Mouse (Mus musculus): ENCODE measurements around the gene Ywhae. TPM values are rescaled to one million over a fixed set of nuclear protein-coding genes. Genes with fewer than 3 reads are reported as not detected.
"Not testable (repeated sequence)": the region's sequence is repeated elsewhere in the genome, so short reads cannot be mapped to it uniquely, and the experiment has no call there.

Gene Ywhae
- total RNA-seq (2021) = 100 to 1,000 TPM; 482 to 493 TPM
- long read RNA-seq, experiment 1, transcript Ywhae-201 (6 exons, 2,100 nt) = major isoform, 77 of 465 reads
- long read RNA-seq, experiment 1, partial matches to known transcripts = 17 of 465 reads
- long read RNA-seq, experiment 1, other reads (novel, unspliced or antisense) = 370 of 465 reads
- long read RNA-seq, experiment 2, transcript Ywhae-201 (6 exons, 2,100 nt) = major isoform, 80 of 558 reads
- long read RNA-seq, experiment 2, partial matches to known transcripts = 37 of 558 reads
- long read RNA-seq, experiment 2, other reads (novel, unspliced or antisense) = 441 of 558 reads

GRCm38 (mm10) chr11:75732434-75733226, at the start of gene Ywhae:
TSS of gene Ywhae (plus strand) at chr11:75732869.
- DNase-seq = peak; percentile 91

DNA sequence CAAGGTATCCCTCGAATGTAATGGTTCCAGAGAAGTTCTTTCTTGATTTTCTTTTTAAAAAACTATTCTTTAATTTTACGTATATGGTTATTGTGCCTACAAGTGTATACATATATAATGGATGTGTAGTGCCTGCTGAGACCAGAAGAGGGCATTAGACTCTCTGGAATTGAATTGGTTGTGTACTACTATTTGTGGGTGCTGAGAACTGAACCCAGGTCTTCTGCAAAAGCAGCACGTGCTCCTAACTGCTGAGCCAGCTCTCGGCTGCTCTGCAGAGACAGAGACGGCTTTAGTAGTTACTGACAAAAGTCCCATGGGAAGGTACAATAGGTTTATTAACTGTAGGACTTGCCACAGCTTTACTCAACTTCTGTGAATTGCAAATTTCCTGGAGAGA, 48.2 kb upstream of the Ywhae start:
- no peak for DNase-seq

GRCm38 (mm10) chr11:75684956-75685355, 47.7 kb upstream of the Ywhae start:
- DNase-seq = peak; percentile 59

DNA sequence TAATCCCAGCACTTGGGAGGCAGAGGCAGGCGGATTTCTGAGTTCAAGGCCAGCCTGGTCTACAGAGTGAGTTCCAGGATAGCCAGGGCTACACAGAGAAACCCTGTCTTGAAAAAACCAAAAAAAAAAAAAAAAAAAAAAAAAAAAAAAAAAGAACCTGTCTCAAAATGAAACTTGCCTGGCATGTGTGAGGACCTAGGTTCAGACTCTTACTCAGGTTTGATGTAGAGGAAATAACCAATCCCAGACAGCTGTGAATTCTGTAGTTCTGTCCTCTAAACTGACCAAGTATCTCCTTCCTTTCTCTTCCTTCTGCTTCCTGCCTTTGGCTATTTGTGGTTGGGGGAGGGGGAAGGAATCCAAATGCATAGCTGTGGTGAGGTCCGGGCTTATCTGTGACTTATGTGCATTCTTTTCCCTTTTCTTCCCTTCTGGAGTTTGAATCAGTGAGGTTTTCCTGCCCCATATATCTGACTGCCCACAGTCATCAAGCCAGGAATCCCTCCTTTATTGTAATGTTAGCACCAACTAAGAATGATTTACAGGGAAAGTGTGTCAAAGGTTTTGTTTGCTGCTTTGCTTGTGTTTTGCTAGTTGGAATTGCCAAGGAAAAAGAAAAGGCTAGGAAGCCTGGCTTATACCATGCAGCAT, 45.2 kb upstream of the Ywhae start:
- no peak for DNase-seq

GRCm38 (mm10) chr11:75688132-75688531, 44.5 kb upstream of the Ywhae start:
- DNase-seq = no peak

- no peak for DNase-seq
These were observed 42.7 kb upstream of the Ywhae start for GRCm38 (mm10) chr11:75689977-75690376.

DNA sequence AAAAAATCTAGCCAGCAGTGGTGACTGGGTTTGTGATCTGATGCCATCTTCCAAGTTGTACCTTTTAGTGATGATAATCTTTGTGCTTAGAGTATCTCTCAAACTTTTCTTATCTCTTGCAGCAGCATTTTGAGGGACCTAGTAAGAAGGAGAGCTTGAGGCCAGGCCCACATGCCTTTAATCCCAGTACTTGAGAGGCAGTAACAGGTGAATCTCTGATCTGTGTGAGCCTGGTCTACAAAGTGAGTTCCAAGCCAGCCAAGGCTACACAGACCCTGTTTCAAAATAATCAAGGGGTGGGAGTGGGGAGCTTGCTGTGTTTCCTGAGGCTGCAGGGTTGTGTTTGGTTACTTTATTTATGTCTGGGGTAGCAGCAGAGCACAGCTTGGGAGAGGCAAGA, 41.6 kb upstream of the Ywhae start:
- DNase-seq = no peak

GRCm38 (mm10) chr11:75693570-75693969, 39.1 kb upstream of the Ywhae start:
- no peak for DNase-seq

GRCm38 (mm10) chr11:75697464-75697863, 35.2 kb upstream of the Ywhae start:
- DNase-seq = not testable (repeated sequence)

- no peak for DNase-seq
These were observed 32.1 kb upstream of the Ywhae start for GRCm38 (mm10) chr11:75700557-75700956.

GRCm38 (mm10) chr11:75702761-75703160, 29.9 kb upstream of the Ywhae start:
- DNase-seq = no peak

DNA sequence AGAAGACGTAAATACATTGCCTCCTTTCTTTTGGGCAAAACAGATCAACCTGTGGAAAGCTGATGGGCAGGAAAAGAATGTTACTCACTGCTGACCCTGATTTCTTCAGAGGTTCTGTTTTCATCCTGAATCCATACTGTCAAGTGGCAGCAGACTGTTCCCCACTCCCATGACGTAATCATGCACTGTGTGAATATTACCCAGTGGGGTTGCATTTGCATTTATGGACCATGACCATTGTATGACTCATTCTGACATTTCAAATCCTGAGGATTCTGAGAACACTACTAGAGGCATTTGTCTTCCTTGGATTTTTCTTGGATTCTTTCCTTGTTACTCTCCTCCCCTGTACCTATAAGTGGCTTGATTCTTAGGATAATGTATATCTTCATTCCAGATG, 28.9 kb upstream of the Ywhae start:
- DNase-seq = no peak

GRCm38 (mm10) chr11:75713949-75714348, 18.7 kb upstream of the Ywhae start:
- DNase-seq = no peak

GRCm38 (mm10) chr11:75715556-75715955, 17.1 kb upstream of the Ywhae start:
- peak; percentile 42 for DNase-seq

DNA sequence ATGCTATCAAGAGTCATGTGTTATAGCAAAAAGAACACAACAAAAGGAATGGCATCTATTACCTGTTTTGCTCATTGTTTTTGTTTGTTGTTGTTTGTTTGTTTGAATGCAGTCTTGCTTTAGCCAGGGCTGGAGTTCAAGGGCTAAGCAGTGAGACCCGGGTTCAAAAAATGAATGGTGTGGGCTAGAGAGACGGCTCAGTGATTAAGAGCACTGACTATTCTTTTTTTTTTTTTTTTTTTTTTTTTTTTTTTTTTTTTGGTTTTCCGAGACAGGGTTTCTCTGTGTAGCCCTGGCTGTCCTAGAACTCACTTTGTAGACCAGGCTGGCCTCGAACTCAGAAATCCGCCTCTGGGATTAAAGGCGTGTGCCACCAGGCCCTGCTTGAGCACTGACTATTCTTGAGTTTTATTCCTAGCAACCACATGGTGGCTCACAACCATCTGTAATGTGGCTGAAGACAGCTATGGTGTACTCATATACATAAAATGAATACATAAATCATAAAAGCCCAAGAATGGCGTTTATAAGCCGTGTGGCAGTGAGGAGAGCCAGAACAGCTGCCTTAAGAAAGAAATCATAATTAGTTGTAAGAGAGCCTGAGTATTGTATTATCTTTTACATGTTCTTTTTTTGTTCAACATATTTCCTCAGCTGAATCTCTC, 15.9 kb upstream of the Ywhae start:
- no peak for DNase-seq

GRCm38 (mm10) chr11:75722339-75722738, 10.3 kb upstream of the Ywhae start:
- DNase-seq = no peak

- DNase-seq = no peak
These were observed 5.5 kb upstream of the Ywhae start for GRCm38 (mm10) chr11:75727168-75727567.

DNA sequence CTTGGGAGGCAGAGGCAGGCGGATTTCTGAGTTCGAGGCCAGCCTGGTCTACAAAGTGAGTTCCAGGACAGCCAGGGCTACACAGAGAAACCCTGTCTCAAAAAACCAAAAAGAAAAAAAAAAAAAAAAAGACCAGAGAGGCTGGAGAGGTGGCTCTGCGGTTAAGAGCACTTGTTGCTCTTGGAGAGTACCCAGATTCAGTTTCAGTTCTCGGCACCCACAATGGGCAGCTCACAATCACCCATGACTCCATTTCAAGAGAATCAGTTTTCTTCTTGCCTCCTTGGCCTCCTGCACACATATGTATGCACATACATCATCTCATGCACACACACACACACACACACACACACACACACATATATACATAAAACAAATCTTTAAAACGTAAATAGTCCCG, 5.0 kb upstream of the Ywhae start:
- not testable (repeated sequence) for DNase-seq

DNA sequence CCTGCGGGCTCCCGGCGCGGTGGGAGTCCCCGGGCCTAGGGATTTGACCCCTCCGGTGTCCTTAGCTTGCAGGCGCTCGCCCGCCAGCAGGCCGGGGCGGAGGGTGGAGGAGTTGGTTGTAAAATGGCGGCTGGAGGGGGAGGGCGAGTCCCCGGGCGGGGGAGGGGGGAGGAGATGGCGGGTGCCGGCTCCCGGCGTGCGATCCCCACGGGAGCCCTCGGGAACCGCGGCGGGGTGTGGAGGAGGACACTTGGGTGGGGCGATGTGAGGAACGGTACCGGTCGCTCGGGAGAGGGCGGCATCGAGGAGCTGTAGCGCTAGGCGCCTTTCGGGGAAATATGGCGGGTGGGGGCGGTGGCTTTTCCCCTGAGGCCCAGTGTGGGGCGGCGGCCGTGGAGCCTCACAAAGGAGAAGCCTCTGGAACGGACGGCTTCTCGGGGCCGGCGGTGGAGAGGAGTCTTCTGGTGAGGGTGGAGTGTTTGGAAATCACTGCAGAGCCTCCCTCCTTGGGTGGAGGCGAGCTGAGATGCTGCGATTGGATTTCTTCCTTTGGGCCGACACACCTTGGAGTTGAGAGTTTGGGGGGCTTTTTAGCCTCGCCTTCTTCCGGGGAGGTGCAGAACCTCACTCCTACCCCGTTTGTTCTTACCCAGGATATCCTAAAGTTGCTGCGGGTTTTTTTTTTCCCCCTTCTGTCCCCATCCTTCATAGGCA, 715 bp downstream of the Ywhae start:
- peak; percentile 77 for DNase-seq

DNA sequence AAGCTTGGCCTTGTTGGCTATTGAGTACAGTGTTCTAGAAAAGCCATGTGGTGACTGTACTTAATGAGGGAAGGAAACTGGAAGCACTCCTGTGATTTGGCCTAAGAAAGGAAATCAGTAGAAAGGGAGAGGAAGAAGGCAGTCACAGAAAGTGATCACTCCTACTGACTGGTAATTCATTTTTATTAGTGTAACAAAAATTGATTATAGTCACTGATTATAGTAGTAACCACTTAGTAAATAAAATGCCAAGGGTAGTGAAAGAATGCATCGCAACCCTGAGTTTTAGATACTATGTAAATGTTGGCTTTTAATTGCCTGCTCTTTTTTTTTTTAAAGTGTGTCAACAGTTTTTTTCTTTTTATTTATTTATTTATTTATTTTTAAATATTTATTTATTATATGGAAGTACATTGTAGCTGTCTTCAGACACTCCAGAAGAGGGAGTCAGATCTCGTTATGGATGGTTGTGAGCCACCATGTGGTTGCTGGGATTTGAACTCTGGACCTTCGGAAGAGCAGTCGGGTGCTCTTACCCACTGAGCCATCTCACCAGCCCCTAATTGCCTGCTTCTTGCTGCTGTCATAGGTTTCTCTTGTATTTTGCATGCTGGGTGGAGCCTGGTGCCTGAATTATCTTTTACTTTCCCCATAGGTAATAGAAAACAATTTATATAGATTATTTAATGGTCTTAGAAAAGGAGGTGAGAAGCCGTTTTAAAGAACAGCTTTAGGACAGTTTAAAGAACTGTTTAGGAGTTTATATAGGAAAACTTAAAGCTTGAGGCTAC, 3.0 kb downstream of the Ywhae start:
- no peak for DNase-seq

DNA sequence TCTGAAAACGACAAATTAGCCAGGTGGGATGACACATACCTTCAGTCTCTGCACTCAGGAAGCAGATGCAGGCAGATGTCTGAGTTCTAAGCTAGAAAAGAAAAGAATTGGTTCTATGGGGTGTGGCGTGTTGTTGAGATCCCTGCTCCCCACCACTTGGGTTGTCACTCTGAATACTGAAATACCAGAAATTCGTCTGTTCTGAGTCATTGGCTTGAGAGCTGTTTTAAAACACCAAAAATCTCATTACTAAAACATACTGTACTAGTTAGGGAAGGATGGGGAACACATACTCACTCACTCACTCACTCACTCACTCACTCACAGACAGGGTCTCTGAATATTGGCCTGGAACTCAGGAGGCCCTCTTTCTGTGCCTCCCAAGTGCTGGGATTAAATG, 4.3 kb downstream of the Ywhae start:
- no peak for DNase-seq

Data from gastrocnemius, postnatal 25 days (tissue).